Mouse (Mus musculus) stomach, postnatal 0 days (tissue): Measurements from ENCODE around the gene Gja5.

ENCODE experiments used
- CTCF ChIP-seq: IDR thresholded peaks from 2 replicates; pipeline ENCODE4 v1.5.1; 2016; ENCODE audit warnings: antibody characterized with exemption, low read depth, mild to moderate bottlenecking, moderate library complexity
- EP300 ChIP-seq: optimal IDR thresholded peaks from 2 replicates; pipeline ENCODE3; 2016; ENCODE audit warnings: antibody characterized with exemption

- no peak for TF ChIP-seq CTCF
- TF ChIP-seq EP300: no peak
These were observed 146.8 kb downstream of the Gja5 start for GRCm38 (mm10) chr3:97051264-97051744.
